Mouse (Mus musculus) brain, embryonic 14.5 days (tissue): ENCODE measurements at regions not wholly inside any gene's neighbourhood (a gene's known extent, or its start where the extent isn't known, plus 50 kb on each side); places are given as distances from the start of the nearest gene placed in this dataset.

Source experiments
- CTCF ChIP-seq: fragments of 200-500 bp; IDR thresholded peaks from 2 replicates; pipeline ENCODE4 v1.5.1; 2012; ENCODE audit warnings: inconsistent platforms, mild to moderate bottlenecking, moderate library complexity, borderline replicate concordance; ENCODE audit not compliant: insufficient read depth, insufficient read length; ENCODE audit errors: extremely low read depth
- POLR2A ChIP-seq: fragments of 200-500 bp; IDR thresholded peaks from 2 replicates; pipeline ENCODE4 v1.6.1; 2012; ENCODE audit warnings: mild to moderate bottlenecking, inconsistent platforms, borderline replicate concordance; ENCODE audit not compliant: poor library complexity, insufficient read depth, insufficient read length, severe bottlenecking; ENCODE audit errors: extremely low read depth

DNA sequence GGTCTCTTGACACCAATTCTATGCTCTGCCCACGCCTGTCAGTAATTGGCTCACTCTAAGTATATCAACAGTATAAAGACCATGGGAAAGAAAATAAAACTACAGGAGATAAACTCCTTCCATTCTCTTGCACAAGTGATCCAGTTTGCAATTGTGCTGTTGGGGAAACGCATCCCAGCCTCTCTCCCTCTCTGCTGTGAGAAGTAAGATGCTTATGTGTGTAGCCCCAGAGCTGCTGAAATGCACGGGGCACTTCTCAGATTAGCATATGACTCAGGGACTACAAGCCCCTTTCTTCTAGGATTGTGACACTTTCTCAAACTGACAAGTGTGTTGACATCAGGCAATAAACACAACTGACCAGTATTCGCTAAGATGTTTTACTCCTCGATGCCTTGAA is 107.7 kb upstream of the Acvr2a start:
- TF ChIP-seq POLR2A (no peak), CTCF (no peak)
